Mouse (Mus musculus): ENCODE measurements around the gene Mthfsl. TPM values are rescaled to one million over a fixed set of nuclear protein-coding genes. Genes with fewer than 3 reads are reported as not detected.
"Not testable (repeated sequence)": the region's sequence is repeated elsewhere in the genome, so short reads cannot be mapped to it uniquely, and the experiment has no call there.

Mthfsl gene
- polyA plus RNA-seq, 1 experiment from 2014 or later: 22.9 TPM

- 81% methylated on average over 6 of the region's 6 CpGs for WGBS (ENCODE audit: insufficient replicate concordance)
- Histone ChIP-seq H3K36me3 (ENCODE audit: control insufficient read depth, insufficient read depth, low read length) (no peaks in the 10 kb centered on the region), H3K4me3 (ENCODE audit: low read depth, low read length) (no peak overlapping the region)
Observed at GRCm38 (mm10) chr9:88709304-88709703, 10.8 kb downstream of the Mthfsl start.

GRCm38 (mm10) chr9:88706700-88707099, 13.4 kb downstream of the Mthfsl start:
- H3K27me3 ChIP-seq (ENCODE audit: control insufficient read depth, insufficient read depth, low read length): no peaks in the 10 kb centered on the region
- no peak overlapping the region for H3K27ac ChIP-seq (ENCODE audit: low read depth, low read length)
- 59% methylated on average over 4 of the region's 4 CpGs for WGBS (ENCODE audit: insufficient replicate concordance)
- no peaks in the 10 kb centered on the region for H3K36me3 ChIP-seq (ENCODE audit: control insufficient read depth, insufficient read depth, low read length)
- no peak overlapping the region for H3K4me3 ChIP-seq (ENCODE audit: low read depth, low read length)
- H3K9me3 ChIP-seq (replicated peaks; ENCODE audit: control insufficient read depth, low read length): no peaks in the 10 kb centered on the region
- ATAC-seq (replicated peaks; ENCODE audit: insufficient number of reproducible peaks, low FRiP score, low TSS enrichment): no peak
- H3K9ac ChIP-seq (ENCODE audit: low read depth, low read length): no peak overlapping the region
- no peak overlapping the region for H3K4me2 ChIP-seq
- H3K4me1 ChIP-seq (ENCODE audit: control insufficient read depth, insufficient read depth, low read length): no peaks in the 10 kb centered on the region

More at GRCm38 (mm10) chr9:88709304-88709703, 10.8 kb downstream of the Mthfsl start:
- Histone ChIP-seq H3K4me2 (no peak overlapping the region), H3K27ac (ENCODE audit: low read depth, low read length) (no peak overlapping the region), H3K9me3 (replicated peaks; ENCODE audit: control insufficient read depth, low read length) (no peaks in the 10 kb centered on the region), H3K4me1 (ENCODE audit: control insufficient read depth, insufficient read depth, low read length) (no peaks in the 10 kb centered on the region), H3K27me3 (ENCODE audit: control insufficient read depth, insufficient read depth, low read length) (no peaks in the 10 kb centered on the region), H3K9ac (ENCODE audit: low read depth, low read length) (no peak overlapping the region)
- ATAC-seq (replicated peaks; ENCODE audit: insufficient number of reproducible peaks, low FRiP score, low TSS enrichment): no peak

- not testable (repeated sequence) for H3K9me3 ChIP-seq (replicated peaks; ENCODE audit: control insufficient read depth, low read length); H3K9ac ChIP-seq (ENCODE audit: low read depth, low read length); H3K4me2 ChIP-seq; ATAC-seq (replicated peaks; ENCODE audit: insufficient number of reproducible peaks, low FRiP score, low TSS enrichment); H3K4me3 ChIP-seq (ENCODE audit: low read depth, low read length); H3K4me1 ChIP-seq (ENCODE audit: control insufficient read depth, insufficient read depth, low read length); H3K36me3 ChIP-seq (ENCODE audit: control insufficient read depth, insufficient read depth, low read length); H3K27me3 ChIP-seq (ENCODE audit: control insufficient read depth, insufficient read depth, low read length); H3K27ac ChIP-seq (ENCODE audit: low read depth, low read length)
- 70% methylated on average over 8 of the region's 8 CpGs for WGBS (ENCODE audit: insufficient replicate concordance)
Observed at GRCm38 (mm10) chr9:88705157-88705556, 14.9 kb downstream of the Mthfsl start.

- H3K4me1 ChIP-seq (ENCODE audit: control insufficient read depth, insufficient read depth, low read length); H3K4me2 ChIP-seq; H3K9ac ChIP-seq (ENCODE audit: low read depth, low read length); ATAC-seq (replicated peaks; ENCODE audit: insufficient number of reproducible peaks, low FRiP score, low TSS enrichment); H3K27me3 ChIP-seq (ENCODE audit: control insufficient read depth, insufficient read depth, low read length); H3K27ac ChIP-seq (ENCODE audit: low read depth, low read length); H3K36me3 ChIP-seq (ENCODE audit: control insufficient read depth, insufficient read depth, low read length); H3K9me3 ChIP-seq (replicated peaks; ENCODE audit: control insufficient read depth, low read length); H3K4me3 ChIP-seq (ENCODE audit: low read depth, low read length): not testable (repeated sequence)
- no CpG with 5 or more reads among the region's 2 CpGs for WGBS (ENCODE audit: insufficient replicate concordance)
Observed at GRCm38 (mm10) chr9:88698746-88699145, 21.4 kb downstream of the Mthfsl start.

- ATAC-seq (replicated peaks; ENCODE audit: insufficient number of reproducible peaks, low FRiP score, low TSS enrichment); H3K4me1 ChIP-seq (ENCODE audit: control insufficient read depth, insufficient read depth, low read length); H3K9ac ChIP-seq (ENCODE audit: low read depth, low read length); H3K27me3 ChIP-seq (ENCODE audit: control insufficient read depth, insufficient read depth, low read length); H3K9me3 ChIP-seq (replicated peaks; ENCODE audit: control insufficient read depth, low read length); H3K36me3 ChIP-seq (ENCODE audit: control insufficient read depth, insufficient read depth, low read length); H3K4me2 ChIP-seq; H3K4me3 ChIP-seq (ENCODE audit: low read depth, low read length); H3K27ac ChIP-seq (ENCODE audit: low read depth, low read length): not testable (repeated sequence)
- 81% methylated on average over 2 of the region's 2 CpGs for WGBS (ENCODE audit: insufficient replicate concordance)
Observed at GRCm38 (mm10) chr9:88691307-88691706, 28.8 kb downstream of the Mthfsl start.

GRCm38 (mm10) chr9:88689451-88689850, 30.6 kb downstream of the Mthfsl start:
- not testable (repeated sequence) for H3K4me2 ChIP-seq; ATAC-seq (replicated peaks; ENCODE audit: insufficient number of reproducible peaks, low FRiP score, low TSS enrichment); H3K4me1 ChIP-seq (ENCODE audit: control insufficient read depth, insufficient read depth, low read length); H3K4me3 ChIP-seq (ENCODE audit: low read depth, low read length); H3K9ac ChIP-seq (ENCODE audit: low read depth, low read length); H3K36me3 ChIP-seq (ENCODE audit: control insufficient read depth, insufficient read depth, low read length); H3K27ac ChIP-seq (ENCODE audit: low read depth, low read length); H3K27me3 ChIP-seq (ENCODE audit: control insufficient read depth, insufficient read depth, low read length); H3K9me3 ChIP-seq (replicated peaks; ENCODE audit: control insufficient read depth, low read length)
- 74% methylated on average over 3 of the region's 3 CpGs for WGBS (ENCODE audit: insufficient replicate concordance)

DNA sequence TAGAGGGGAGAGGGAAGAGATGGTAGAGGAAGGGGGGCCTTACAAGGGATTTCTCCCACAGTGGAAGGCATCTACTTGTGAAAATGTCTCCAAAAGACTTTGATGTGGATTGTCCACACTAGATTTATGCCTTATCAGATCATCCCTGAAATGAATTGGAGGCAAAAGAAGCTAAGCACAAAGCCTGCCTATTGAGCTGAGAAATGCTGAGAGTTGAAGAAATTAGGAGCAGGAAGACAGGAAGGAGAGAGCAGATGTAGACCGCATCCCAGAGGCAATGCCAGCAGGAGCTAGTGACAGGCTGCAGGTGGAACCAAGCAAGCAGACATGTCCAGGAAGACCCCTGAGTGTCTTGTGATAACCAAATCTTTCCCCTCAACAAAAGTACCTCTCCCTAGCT, 33.4 kb downstream of the Mthfsl start:
- H3K9me3 ChIP-seq (replicated peaks; ENCODE audit: control insufficient read depth, low read length); H3K9ac ChIP-seq (ENCODE audit: low read depth, low read length); H3K4me3 ChIP-seq (ENCODE audit: low read depth, low read length); H3K27ac ChIP-seq (ENCODE audit: low read depth, low read length); H3K36me3 ChIP-seq (ENCODE audit: control insufficient read depth, insufficient read depth, low read length); ATAC-seq (replicated peaks; ENCODE audit: insufficient number of reproducible peaks, low FRiP score, low TSS enrichment); H3K27me3 ChIP-seq (ENCODE audit: control insufficient read depth, insufficient read depth, low read length); H3K4me2 ChIP-seq; H3K4me1 ChIP-seq (ENCODE audit: control insufficient read depth, insufficient read depth, low read length): not testable (repeated sequence)
- 100% methylated on average over 1 of the region's 1 CpGs for WGBS (ENCODE audit: insufficient replicate concordance)

- H3K4me2 ChIP-seq; H3K9ac ChIP-seq (ENCODE audit: low read depth, low read length); H3K4me1 ChIP-seq (ENCODE audit: control insufficient read depth, insufficient read depth, low read length); H3K9me3 ChIP-seq (replicated peaks; ENCODE audit: control insufficient read depth, low read length); H3K4me3 ChIP-seq (ENCODE audit: low read depth, low read length); H3K36me3 ChIP-seq (ENCODE audit: control insufficient read depth, insufficient read depth, low read length); H3K27ac ChIP-seq (ENCODE audit: low read depth, low read length); H3K27me3 ChIP-seq (ENCODE audit: control insufficient read depth, insufficient read depth, low read length); ATAC-seq (replicated peaks; ENCODE audit: insufficient number of reproducible peaks, low FRiP score, low TSS enrichment): not testable (repeated sequence)
Observed at GRCm38 (mm10) chr9:88658341-88658740, 61.8 kb downstream of the Mthfsl start.

GRCm38 (mm10) chr9:88650742-88651141, 69.4 kb downstream of the Mthfsl start:
- not testable (repeated sequence) for H3K4me1 ChIP-seq (ENCODE audit: control insufficient read depth, insufficient read depth, low read length); H3K4me3 ChIP-seq (ENCODE audit: low read depth, low read length); H3K9me3 ChIP-seq (replicated peaks; ENCODE audit: control insufficient read depth, low read length); ATAC-seq (replicated peaks; ENCODE audit: insufficient number of reproducible peaks, low FRiP score, low TSS enrichment); H3K27me3 ChIP-seq (ENCODE audit: control insufficient read depth, insufficient read depth, low read length); H3K4me2 ChIP-seq; H3K36me3 ChIP-seq (ENCODE audit: control insufficient read depth, insufficient read depth, low read length); H3K27ac ChIP-seq (ENCODE audit: low read depth, low read length); H3K9ac ChIP-seq (ENCODE audit: low read depth, low read length)
- WGBS (ENCODE audit: insufficient replicate concordance): 92% methylated on average over 11 of the region's 15 CpGs

Data from heart, embryonic 11.5 days (tissue).